Mouse (Mus musculus): ENCODE measurements around the gene Cacna2d2.

Cacna2d2 gene

GRCm38 (mm10) chr9:107504662-107505537 is 105.5 kb downstream of the Cacna2d2 start:
- no peak for DNase-seq

- DNase-seq: no peak
Measured at GRCm38 (mm10) chr9:107508266-107508665, 108.9 kb downstream of the Cacna2d2 start.

GRCm38 (mm10) chr9:107510384-107511100 is 111.1 kb downstream of the Cacna2d2 start:
- DNase-seq: no peak

DNA sequence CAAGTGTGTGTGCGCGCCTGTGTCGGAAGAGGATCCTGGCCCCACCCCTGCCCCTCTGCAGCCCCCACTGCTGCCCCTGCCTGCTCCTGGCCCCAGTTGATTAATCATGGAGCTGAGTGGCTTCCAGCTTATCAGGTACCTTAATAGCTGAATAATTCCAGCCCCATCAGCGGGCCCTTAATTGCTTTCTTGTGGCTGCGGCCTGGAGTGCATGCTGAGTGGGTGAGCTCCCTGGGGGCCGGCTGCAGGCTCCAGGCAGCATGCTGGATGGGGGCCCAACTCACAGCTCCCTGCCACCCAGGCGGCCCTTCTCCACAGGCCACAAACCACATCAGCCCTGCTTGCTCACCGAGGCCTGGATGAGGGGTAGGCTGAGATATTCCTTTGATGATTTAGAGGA is 112.0 kb downstream of the Cacna2d2 start:
- DNase-seq: no peak

- no peak for DNase-seq
Measured at GRCm38 (mm10) chr9:107512326-107512725, 112.9 kb downstream of the Cacna2d2 start.

GRCm38 (mm10) chr9:107514303-107514955 is 115.0 kb downstream of the Cacna2d2 start:
- DNase-seq: peak; percentile 88

DNA sequence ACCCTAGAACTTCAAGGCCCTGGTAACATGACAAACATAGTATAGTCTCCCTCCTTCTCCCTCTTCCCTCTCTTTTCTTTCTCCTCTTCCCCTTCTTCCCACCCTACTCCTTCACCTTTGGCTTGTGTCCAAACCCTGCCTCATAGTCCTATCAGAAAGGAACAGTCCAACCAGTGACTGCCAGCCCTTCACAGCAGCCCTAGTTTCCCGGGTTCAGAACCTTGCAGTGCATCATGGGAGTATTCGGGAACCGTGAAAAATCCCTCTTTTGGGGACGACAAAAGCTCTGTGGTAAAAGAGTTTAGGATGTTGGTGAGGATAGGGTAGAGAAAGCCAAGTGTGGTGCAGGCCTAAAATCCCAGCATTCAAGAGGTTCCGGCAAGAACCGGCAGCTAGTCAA is 120.9 kb downstream of the Cacna2d2 start:
- no peak for DNase-seq

- DNase-seq: no peak
Measured at GRCm38 (mm10) chr9:107521190-107521589, 121.8 kb downstream of the Cacna2d2 start.

GRCm38 (mm10) chr9:107521711-107522399 is 122.4 kb downstream of the Cacna2d2 start:
- no peak for DNase-seq

GRCm38 (mm10) chr9:107522400-107522711 is 122.9 kb downstream of the Cacna2d2 start:
- DNase-seq: no peak

GRCm38 (mm10) chr9:107526198-107527026 is 127.0 kb downstream of the Cacna2d2 start:
- DNase-seq: peak; percentile 77

- peak; percentile 90 for DNase-seq
Measured at GRCm38 (mm10) chr9:107533791-107534407, 134.5 kb downstream of the Cacna2d2 start, which contains the start of gene Tmem115. Gene Tmem115 (plus strand): TSS chr9:107533945.

DNA sequence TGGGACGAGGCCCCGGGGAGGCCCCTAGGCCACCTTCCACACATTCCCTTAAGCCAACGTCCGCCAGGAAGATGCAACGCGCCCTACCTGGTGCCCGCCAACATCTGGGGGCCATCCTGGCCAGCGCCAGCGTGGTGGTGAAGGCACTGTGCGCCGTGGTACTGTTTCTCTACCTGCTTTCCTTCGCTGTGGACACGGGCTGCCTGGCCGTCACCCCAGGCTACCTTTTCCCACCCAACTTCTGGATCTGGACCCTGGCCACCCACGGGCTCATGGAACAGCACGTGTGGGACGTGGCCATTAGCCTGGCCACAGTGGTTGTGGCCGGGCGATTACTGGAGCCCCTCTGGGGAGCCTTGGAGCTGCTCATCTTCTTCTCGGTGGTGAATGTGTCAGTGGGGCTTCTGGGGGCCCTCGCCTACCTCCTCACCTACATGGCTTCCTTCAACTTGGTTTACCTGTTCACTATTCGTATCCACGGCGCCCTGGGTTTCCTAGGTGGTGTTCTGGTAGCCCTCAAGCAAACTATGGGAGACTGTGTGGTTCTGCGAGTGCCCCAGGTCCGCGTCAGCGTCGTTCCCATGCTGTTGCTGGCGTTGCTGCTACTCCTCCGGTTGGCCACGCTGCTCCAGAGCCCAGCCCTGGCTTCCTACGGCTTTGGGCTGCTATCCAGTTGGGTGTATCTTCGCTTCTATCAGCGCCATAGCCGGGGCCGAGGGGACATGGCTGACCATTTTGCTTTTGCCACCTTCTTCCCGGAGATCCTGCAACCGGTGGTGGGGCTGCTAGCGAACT is 135.2 kb downstream of the Cacna2d2 start:
- DNase-seq: peak; percentile 22

- DNase-seq: no peak
Measured at GRCm38 (mm10) chr9:107538231-107538630, 138.8 kb downstream of the Cacna2d2 start.

DNA sequence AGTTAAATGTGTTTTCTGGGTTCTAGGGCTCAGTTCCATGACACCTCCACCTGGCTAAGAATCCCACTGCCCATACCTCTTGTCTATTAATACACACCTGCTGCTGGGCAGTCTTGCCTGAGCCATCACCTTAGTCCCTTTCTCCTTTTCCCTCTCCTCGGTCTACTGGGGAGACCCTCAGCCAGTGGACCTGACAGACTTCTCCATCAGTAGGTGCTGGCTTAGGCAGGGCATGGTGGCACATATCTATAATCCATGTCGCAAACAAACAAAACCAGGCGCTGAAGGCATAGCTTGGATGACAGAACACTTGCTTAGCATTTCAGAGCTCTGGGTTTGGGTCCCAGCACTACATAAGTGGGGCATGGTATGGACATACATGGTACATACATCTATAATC is 139.3 kb downstream of the Cacna2d2 start:
- DNase-seq: no peak

GRCm38 (mm10) chr9:107539940-107540339 is 140.5 kb downstream of the Cacna2d2 start:
- no peak for DNase-seq

GRCm38 (mm10) chr9:107540420-107540819 is 141.0 kb downstream of the Cacna2d2 start:
- DNase-seq: no peak

DNA sequence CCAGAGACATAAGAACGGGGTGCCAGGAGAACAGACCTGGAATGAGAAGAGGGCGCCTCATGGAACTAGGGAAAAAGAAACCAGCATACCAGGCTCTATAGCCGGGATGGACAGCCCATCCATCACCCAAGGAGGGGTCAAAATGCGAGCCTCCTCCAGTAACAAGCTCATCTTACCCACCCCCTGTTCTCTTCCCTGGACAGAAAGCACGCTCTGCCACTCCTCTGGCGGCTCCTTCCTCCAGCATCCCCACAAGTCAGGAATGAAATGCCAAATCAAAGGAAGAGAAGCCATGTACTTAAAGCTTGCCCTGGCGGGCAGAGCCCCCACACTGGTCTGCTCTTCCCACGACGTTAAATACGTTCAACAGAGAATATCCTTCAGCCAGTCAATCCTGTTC is 141.6 kb downstream of the Cacna2d2 start:
- no peak for DNase-seq

GRCm38 (mm10) chr9:107541474-107542351 is 142.3 kb downstream of the Cacna2d2 start, which contains the start of the genes Cyb561d2 and Nprl2:
Gene Cyb561d2 (minus strand): TSS chr9:107542193.
Gene Nprl2 (plus strand): TSS chr9:107542226.
- DNase-seq: peak; percentile 95

DNA sequence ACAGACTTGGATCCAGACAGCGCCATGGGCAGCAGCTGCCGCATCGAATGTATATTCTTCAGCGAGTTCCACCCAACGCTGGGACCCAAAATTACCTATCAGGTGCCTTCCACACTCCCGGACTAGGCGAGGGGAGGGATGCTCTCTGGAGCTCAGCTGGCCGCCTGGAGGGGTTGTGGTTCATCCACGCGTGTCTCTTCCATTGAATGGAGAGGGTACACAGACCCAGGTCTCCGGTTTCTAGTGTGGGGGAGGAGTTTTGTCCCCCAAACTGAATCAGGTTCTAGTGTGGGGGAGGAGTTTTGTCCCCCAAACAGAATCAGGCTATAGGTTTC is 142.9 kb downstream of the Cacna2d2 start:
- no peak for DNase-seq

All from lung, postnatal 14 days (tissue).